Mouse (Mus musculus) MEL (cell line): ENCODE results near the gene Tenm3. TPM values are rescaled to one million over a fixed set of nuclear protein-coding genes. Genes with fewer than 3 reads are reported as not detected.

Source experiments
- DNase-seq: peaks from one replicate; pipeline ENCODE4 v3.0.0; 2011; ENCODE audit warnings: low read depth, low spot score
- H3K27ac ChIP-seq: 2 replicates; pipeline ENCODE4 v1.5.1; 2012; ENCODE audit warnings: low read depth, mild to moderate bottlenecking, control low read depth, low read length, moderate library complexity; ENCODE audit not compliant: control insufficient read depth
- H3K27me3 ChIP-seq, 2 experiments: fragments of 150-350 bp in 1 of 2; sonication (generic) in 1 of 2; 2 replicates each; pipeline ENCODE4 v1.6.1; 2012; ENCODE audit warnings: low read length in 2 of 2, mild to moderate bottlenecking in 2 of 2, improper control_type of control experiment in 1 of 2, moderate library complexity in 1 of 2; ENCODE audit not compliant: insufficient read depth in 2 of 2, control insufficient read depth in 1 of 2
- H3K36me3 ChIP-seq, 2 experiments: 2 replicates each; pipeline ENCODE4 v1.6.1; 2012 to 2014; ENCODE audit warnings: low read length in 2 of 2, improper control_type of control experiment in 1 of 2, inconsistent platforms in 1 of 2, mild to moderate bottlenecking in 1 of 2; ENCODE audit not compliant: insufficient read depth in 2 of 2, control insufficient read depth in 1 of 2
- H3K4me1 ChIP-seq, 2 experiments: fragments of 150-350 bp in 1 of 2; sonication (generic) in 1 of 2; 2 replicates each; pipeline ENCODE4 v1.6.1; 2012; ENCODE audit warnings: low read length in 2 of 2, improper control_type of control experiment in 1 of 2, mild to moderate bottlenecking in 1 of 2; ENCODE audit not compliant: insufficient read depth in 2 of 2, control insufficient read depth in 1 of 2
- H3K4me3 ChIP-seq, 2 experiments: fragments of 150-350 bp in 1 of 2; sonication (generic) in 1 of 2; 2 replicates each; pipeline ENCODE4 v1.5.1; 2012; ENCODE audit warnings: low read depth in 2 of 2, low read length in 2 of 2, mild to moderate bottlenecking in 2 of 2, moderate library complexity in 2 of 2, control low read depth in 1 of 2, improper control_type of control experiment in 1 of 2; ENCODE audit not compliant: control insufficient read depth in 1 of 2, insufficient read depth in 1 of 2
- H3K79me2 ChIP-seq: 2 replicates; pipeline ENCODE4 v1.6.1; 2012; ENCODE audit warnings: mild to moderate bottlenecking, low read length, moderate library complexity; ENCODE audit not compliant: control insufficient read depth, poor library complexity, insufficient read depth
- H3K9ac ChIP-seq: 2 replicates; pipeline ENCODE4 v1.6.1; 2012; ENCODE audit warnings: low read depth, mild to moderate bottlenecking, control low read depth, low read length, moderate library complexity; ENCODE audit not compliant: control insufficient read depth, poor library complexity, severe bottlenecking
- H3K9me3 ChIP-seq: fragments of 150-350 bp; sonication (generic); replicated peaks from 2 replicates; pipeline ENCODE4 v1.6.1; 2012; ENCODE audit warnings: mild to moderate bottlenecking, low read length, improper control_type of control experiment, moderate library complexity; ENCODE audit not compliant: insufficient read depth
- ETS1 ChIP-seq: IDR thresholded peaks from 2 replicates; pipeline ENCODE4 v1.6.1; 2012; ENCODE audit warnings: low read depth, mild to moderate bottlenecking, inconsistent platforms, low read length, improper control_type of control experiment, moderate library complexity
- MAX ChIP-seq: IDR thresholded peaks from 2 replicates; pipeline ENCODE4 v1.6.1; 2011; ENCODE audit warnings: low read length, improper control_type of control experiment
- MXI1 ChIP-seq: IDR thresholded peaks from 2 replicates; pipeline ENCODE4 v1.6.1; 2011; ENCODE audit warnings: mild to moderate bottlenecking, low read depth, low read length, improper control_type of control experiment
- POLR2A ChIP-seq, 2 experiments: IDR thresholded peaks; 2 replicates each; pipeline ENCODE4 v1.6.1; 2011 to 2012; ENCODE audit warnings: low read length in 2 of 2, mild to moderate bottlenecking in 2 of 2, control low read depth in 1 of 2, improper control_type of control experiment in 1 of 2, low read depth in 1 of 2, moderate library complexity in 1 of 2; ENCODE audit not compliant: control insufficient read depth in 1 of 2, insufficient read depth in 1 of 2, poor library complexity in 1 of 2
- POLR2AphosphoS2 ChIP-seq: IDR thresholded peaks from 2 replicates; pipeline ENCODE4 v1.6.1; 2011; ENCODE audit warnings: low read length, improper control_type of control experiment
- POLR2AphosphoS5 ChIP-seq: IDR thresholded peaks from 2 replicates; pipeline ENCODE4 v1.6.1; 2012; ENCODE audit warnings: low read depth, borderline replicate concordance, mild to moderate bottlenecking, inconsistent platforms, low read length, moderate library complexity, mixed read lengths
- RCOR1 ChIP-seq: IDR thresholded peaks from 2 replicates; pipeline ENCODE4 v1.6.1; 2012; ENCODE audit warnings: low read depth, mild to moderate bottlenecking, inconsistent platforms, low read length, improper control_type of control experiment
- TBP ChIP-seq: IDR thresholded peaks from 2 replicates; pipeline ENCODE4 v1.8.0; 2011; ENCODE audit warnings: low read depth, low read length, improper control_type of control experiment
- TCF12 ChIP-seq: IDR thresholded peaks from 2 replicates; pipeline ENCODE4 v1.6.1; 2014; ENCODE audit warnings: low read depth, mild to moderate bottlenecking, inconsistent platforms, low read length, improper control_type of control experiment, moderate library complexity
- ZKSCAN1 ChIP-seq: IDR thresholded peaks from 2 replicates; pipeline ENCODE4 v1.6.1; 2012; ENCODE audit warnings: low read depth, mild to moderate bottlenecking, inconsistent platforms, low read length, improper control_type of control experiment, moderate library complexity
- polyA plus RNA-seq, 2 experiments: library from polyadenylated mRNA; stranded (reverse) in 1 of 2; unstranded in 1 of 2; fragments of >175 nt in 1 of 2; fragments of >200 nt in 1 of 2; gene quantifications; 2 replicates each; pipeline versions ENCODE4 v1.2.1 to v1.2.4; 2012; ENCODE audit warnings: low replicate concordance in 2 of 2, low read depth in 1 of 2; ENCODE audit not compliant: insufficient read length in 2 of 2, insufficient read depth in 1 of 2, missing spikeins in 1 of 2
- total RNA-seq: library from RNA; depleted of rRNA; stranded (reverse); fragments of 300-350 nt; gene quantifications from 2 replicates; pipeline ENCODE4 v1.2.3, GENCODE M21; 2012

The Tenm3 gene
- total and polyA plus RNA-seq, 3 experiments = not detected

- TF ChIP-seq ETS1 (no peak), TCF12 (no peak)
- Histone ChIP-seq H3K4me1 (no peaks in the 10 kb centered on the region), H3K79me2 (no peaks in the 10 kb centered on the region), H3K9me3 (no peaks in the 10 kb centered on the region), H3K27ac (no peak overlapping the region), H3K36me3 (no peaks in the 10 kb centered on the region), H3K27me3 (no peaks in the 10 kb centered on the region), H3K9ac (no peak overlapping the region), H3K4me3 (no peak overlapping the region)
- no peak for DNase-seq
These were observed 561.9 kb downstream of the Tenm3 start for GRCm38 (mm10) chr8:48281855-48282254.

- DNase-seq = no peak
- H3K79me2 ChIP-seq = no peaks in the 10 kb centered on the region
- TF ChIP-seq RCOR1 (no peak), ZKSCAN1 (no peak)
- no peak overlapping the region for H3K27ac ChIP-seq
- H3K9ac ChIP-seq = no peak overlapping the region
- H3K27me3 ChIP-seq = no peaks in the 10 kb centered on the region
- no peaks in the 10 kb centered on the region for H3K36me3 ChIP-seq
- H3K4me3 ChIP-seq = no peak overlapping the region
- H3K4me1 ChIP-seq = no peaks in the 10 kb centered on the region
- H3K9me3 ChIP-seq = no peaks in the 10 kb centered on the region
These were observed 564.4 kb downstream of the Tenm3 start for GRCm38 (mm10) chr8:48279360-48279759.

- no peak overlapping the region for H3K4me3 ChIP-seq
- H3K4me1 ChIP-seq = no peaks in the 10 kb centered on the region
- no peaks in the 10 kb centered on the region for H3K36me3 ChIP-seq
- DNase-seq = no peak
- no peaks in the 10 kb centered on the region for H3K9me3 ChIP-seq
- no peak overlapping the region for H3K9ac ChIP-seq
- H3K27me3 ChIP-seq = no peaks in the 10 kb centered on the region
- H3K79me2 ChIP-seq = no peaks in the 10 kb centered on the region
- no peak overlapping the region for H3K27ac ChIP-seq
- TF ChIP-seq MAX (no peak), MXI1 (no peak), POLR2AphosphoS5 (no peak), POLR2AphosphoS2 (no peak), TBP (no peak), POLR2A (IDR thresholded peaks at IDR 0.05; ENCODE audit: control insufficient read depth in 1 of 2, insufficient read depth in 1 of 2, low read depth in 1 of 2, low read length in 2 of 2, poor library complexity in 1 of 2) (no peak)
- TF ChIP-seq, all 39 proteins: peak for 0
These were observed 565.6 kb downstream of the Tenm3 start for GRCm38 (mm10) chr8:48277986-48278635.
